Mouse (Mus musculus) midbrain, embryonic 10.5 days (tissue): ENCODE results near the gene Lsm10. TPM values are rescaled to one million over a fixed set of nuclear protein-coding genes. Genes with fewer than 3 reads are reported as not detected.

Experiments used
- DNase-seq: peaks from one replicate; pipeline ENCODE4 v3.0.0-alpha.2; 2017; ENCODE audit warnings: low spot score
- H3K27ac ChIP-seq: fragments of 300-500 bp; sonication (generic); replicated peaks from 2 replicates; pipeline ENCODE4 v1.5.1; 2016; ENCODE audit warnings: mild to moderate bottlenecking
- H3K27me3 ChIP-seq: fragments of 300-500 bp; sonication (generic); 2 replicates; pipeline ENCODE4 v1.6.1; 2016; ENCODE audit warnings: low read depth, mild to moderate bottlenecking; ENCODE audit not compliant: poor library complexity, severe bottlenecking
- H3K36me3 ChIP-seq: fragments of 300-500 bp; sonication (generic); 2 replicates; pipeline ENCODE4 v1.6.1; 2016; ENCODE audit warnings: mild to moderate bottlenecking, moderate library complexity
- H3K4me1 ChIP-seq: fragments of 300-500 bp; sonication (generic); 2 replicates; pipeline ENCODE4 v1.6.1; 2016
- H3K4me3 ChIP-seq: fragments of 300-500 bp; sonication (generic); 2 replicates; pipeline ENCODE4 v1.5.1; 2016; ENCODE audit warnings: mild to moderate bottlenecking, moderate library complexity
- H3K9me3 ChIP-seq: fragments of 300-500 bp; sonication (generic); replicated peaks from 2 replicates; pipeline ENCODE4 v1.6.1; 2016; ENCODE audit warnings: mild to moderate bottlenecking
- WGBS: fragments of 180-500 bp; shearing (Covaris S2); methylation state at CpG from one replicate; pipeline ENCODE4 v1.1.7; 2016; 5-methylcytosine and 5-hydroxymethylcytosine counted together
- polyA plus RNA-seq: library from polyadenylated mRNA; unstranded; fragments of >200 nt; fragmentation: Nextera tagmentation; extraction: Ambion mirVana; gene quantifications from 2 replicates; pipeline ENCODE4 v1.2.1, GENCODE M21; 2016

Gene Lsm10
- polyA plus RNA-seq, result 48.6 and 49.1 TPM in 2 replicates

GRCm38 (mm10) chr4:126096464-126097111 lies at the start of gene Lsm10:
TSS of gene Lsm10 (plus strand) at chr4:126096623.
- no peaks in the 10 kb centered on the region for H3K9me3 ChIP-seq
- peaks cover 26% of the 10 kb centered on the region for H3K36me3 ChIP-seq
- WGBS, result 5% methylated on average over 37 of the region's 37 CpGs
- H3K27ac ChIP-seq, result peak within 1 kb of the TSS; percentile 90
- peak; percentile 96 for DNase-seq
- H3K27me3 ChIP-seq, result no peaks in the 10 kb centered on the region
- peak within 1 kb of the TSS; percentile 72 for H3K4me3 ChIP-seq
- H3K4me1 ChIP-seq, result peaks cover 18% of the 10 kb centered on the region

- peak within 1 kb of the TSS; percentile 89 for H3K27ac ChIP-seq
- no peaks in the 10 kb centered on the region for H3K9me3 ChIP-seq
- peaks cover 33% of the 10 kb centered on the region for H3K36me3 ChIP-seq
- WGBS, result under 1% methylated on average over 56 of the region's 56 CpGs
- no peaks in the 10 kb centered on the region for H3K27me3 ChIP-seq
- H3K4me3 ChIP-seq, result peak within 1 kb of the TSS; percentile 73
- peak; percentile 92 for DNase-seq
- H3K4me1 ChIP-seq, result peaks cover 15% of the 10 kb centered on the region
Observed at GRCm38 (mm10) chr4:126046851-126047585, 49.4 kb upstream of the Lsm10 start, which contains the start of gene Mrps15. TSS of gene Mrps15 (plus strand) at chr4:126046925.

GRCm38 (mm10) chr4:126051617-126052016 lies 44.8 kb upstream of the Lsm10 start:
- peaks cover 15% of the 10 kb centered on the region for H3K4me1 ChIP-seq
- H3K27me3 ChIP-seq, result no peaks in the 10 kb centered on the region
- H3K27ac ChIP-seq, result no peak overlapping the region
- H3K36me3 ChIP-seq, result peaks cover 78% of the 10 kb centered on the region
- DNase-seq, result no peak
- H3K4me3 ChIP-seq, result no peak overlapping the region
- WGBS, result 88% methylated on average over 7 of the region's 7 CpGs
- H3K9me3 ChIP-seq, result no peaks in the 10 kb centered on the region

- Histone ChIP-seq H3K4me3 (peak overlapping the region; percentile 84), H3K4me1 (peaks cover 20% of the 10 kb centered on the region), H3K9me3 (no peaks in the 10 kb centered on the region), H3K36me3 (peaks cover 43% of the 10 kb centered on the region), H3K27me3 (no peaks in the 10 kb centered on the region), H3K27ac (peak overlapping the region; percentile 89)
- WGBS, result 17% methylated on average over 19 of the region's 19 CpGs
- no peak for DNase-seq
Observed at GRCm38 (mm10) chr4:126057207-126058133, 39.0 kb upstream of the Lsm10 start.

- WGBS, result under 1% methylated on average over 57 of the region's 57 CpGs
- peak; percentile 94 for DNase-seq
- no peaks in the 10 kb centered on the region for H3K27me3 ChIP-seq
- peak within 1 kb of the TSS; percentile 84 for H3K4me3 ChIP-seq
- H3K9me3 ChIP-seq, result no peaks in the 10 kb centered on the region
- peaks cover 34% of the 10 kb centered on the region for H3K36me3 ChIP-seq
- H3K4me1 ChIP-seq, result peaks cover 20% of the 10 kb centered on the region
- H3K27ac ChIP-seq, result peak within 1 kb of the TSS; percentile 89
Observed at GRCm38 (mm10) chr4:126058134-126058996, 38.1 kb upstream of the Lsm10 start, which contains the start of gene Oscp1. TSS of gene Oscp1 (plus strand) at chr4:126058565.

GRCm38 (mm10) chr4:126058997-126059362 lies 37.4 kb upstream of the Lsm10 start:
- DNase-seq, result no peak
- Histone ChIP-seq H3K27me3 (no peaks in the 10 kb centered on the region), H3K4me3 (peak overlapping the region; percentile 84), H3K36me3 (peaks cover 28% of the 10 kb centered on the region), H3K4me1 (peaks cover 20% of the 10 kb centered on the region), H3K9me3 (no peaks in the 10 kb centered on the region), H3K27ac (peak overlapping the region; percentile 89)
- 45% methylated on average over 9 of the region's 9 CpGs for WGBS

- DNase-seq, result no peak
- 42% methylated on average over 1 of the region's 1 CpGs for WGBS
- peaks cover 12% of the 10 kb centered on the region for H3K4me1 ChIP-seq
- H3K36me3 ChIP-seq, result no peaks in the 10 kb centered on the region
- H3K4me3 ChIP-seq, result no peak overlapping the region
- no peaks in the 10 kb centered on the region for H3K9me3 ChIP-seq
- no peaks in the 10 kb centered on the region for H3K27me3 ChIP-seq
- H3K27ac ChIP-seq, result no peak overlapping the region
Observed at GRCm38 (mm10) chr4:126062856-126063255, 33.6 kb upstream of the Lsm10 start.

GRCm38 (mm10) chr4:126065241-126065640 lies 31.2 kb upstream of the Lsm10 start:
- 93% methylated on average over 7 of the region's 7 CpGs for WGBS
- DNase-seq, result no peak
- Histone ChIP-seq H3K36me3 (0 out of 2 replicates have a peak, but pooled peaks cover 4% of the 10 kb centered on the region), H3K9me3 (no peaks in the 10 kb centered on the region), H3K27me3 (no peaks in the 10 kb centered on the region), H3K27ac (no peak overlapping the region), H3K4me3 (no peak overlapping the region), H3K4me1 (no peaks in the 10 kb centered on the region)

- Histone ChIP-seq H3K36me3 (0 out of 2 replicates have a peak, but pooled peaks cover 4% of the 10 kb centered on the region), H3K27me3 (no peaks in the 10 kb centered on the region), H3K4me1 (no peaks in the 10 kb centered on the region), H3K4me3 (no peak overlapping the region), H3K27ac (no peak overlapping the region), H3K9me3 (no peaks in the 10 kb centered on the region)
- DNase-seq, result no peak
- 87% methylated on average over 15 of the region's 15 CpGs for WGBS
Observed at GRCm38 (mm10) chr4:126067401-126068077, 28.9 kb upstream of the Lsm10 start.

- Histone ChIP-seq H3K4me1 (no peaks in the 10 kb centered on the region), H3K4me3 (no peak overlapping the region), H3K27me3 (no peaks in the 10 kb centered on the region), H3K36me3 (peaks cover 6% of the 10 kb centered on the region), H3K27ac (no peak overlapping the region), H3K9me3 (no peaks in the 10 kb centered on the region)
- no peak for DNase-seq
- WGBS, result 89% methylated on average over 6 of the region's 6 CpGs
Observed at GRCm38 (mm10) chr4:126068842-126069241, 27.6 kb upstream of the Lsm10 start.

GRCm38 (mm10) chr4:126077833-126078232 lies 18.6 kb upstream of the Lsm10 start:
- no peak for DNase-seq
- WGBS, result 85% methylated on average over 6 of the region's 6 CpGs
- H3K4me3 ChIP-seq, result no peak overlapping the region
- no peaks in the 10 kb centered on the region for H3K4me1 ChIP-seq
- H3K27ac ChIP-seq, result no peak overlapping the region
- no peaks in the 10 kb centered on the region for H3K9me3 ChIP-seq
- H3K36me3 ChIP-seq, result peaks cover 35% of the 10 kb centered on the region
- H3K27me3 ChIP-seq, result no peaks in the 10 kb centered on the region
